Mouse (Mus musculus) CH12.LX (cell line): Measurements from ENCODE around the gene 4930415L06Rik.

Experiments
- MAFK ChIP-seq: IDR thresholded peaks from 2 replicates; pipeline ENCODE4 v1.6.1; 2011; ENCODE audit warnings: low read length, improper control_type of control experiment; ENCODE audit not compliant: insufficient replicate concordance
- NELFE ChIP-seq: IDR thresholded peaks from 2 replicates; pipeline ENCODE4 v1.6.1; 2011; ENCODE audit warnings: low read depth, low read length, improper control_type of control experiment

DNA sequence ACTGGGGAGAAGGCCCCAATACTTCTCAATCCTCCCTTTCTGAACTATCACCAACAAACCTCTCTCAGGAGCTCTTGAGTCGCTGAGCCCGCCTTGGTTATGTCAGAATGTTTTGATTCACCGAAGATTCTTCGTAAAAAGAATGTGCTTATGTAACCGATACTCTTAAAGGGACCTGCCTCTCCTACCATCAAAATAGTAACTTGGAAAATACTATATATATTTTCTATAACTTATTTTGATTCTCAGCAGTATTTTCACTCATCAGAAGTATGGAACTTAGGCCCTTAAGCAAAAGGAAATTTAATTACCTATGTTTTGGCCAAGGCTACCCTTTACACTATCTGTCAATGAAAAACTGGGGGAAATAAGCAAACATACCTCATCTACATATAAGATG is at the start of gene 4930415L06Rik:
- no peak for TF ChIP-seq NELFE
- no peak for TF ChIP-seq MAFK
